Mouse (Mus musculus) heart, postnatal 0 days (tissue): ENCODE measurements around the gene Tns1.

Experiments used
- CTCF ChIP-seq: IDR thresholded peaks from 2 replicates; pipeline ENCODE4 v1.5.1; 2016; ENCODE audit warnings: antibody characterized with exemption, control low read depth, low read depth
- EP300 ChIP-seq: IDR thresholded peaks from 2 replicates; pipeline ENCODE4 v1.6.1; 2016; ENCODE audit warnings: antibody characterized with exemption, low read depth

GRCm38 (mm10) chr1:74025651-74026226 lies 98.5 kb downstream of the Tns1 start:
- no peak for TF ChIP-seq EP300
- no peak for TF ChIP-seq CTCF
